Mouse (Mus musculus): ENCODE measurements around the gene Cdk19. TPM values are rescaled to one million over a fixed set of nuclear protein-coding genes. Genes with fewer than 3 reads are reported as not detected.

The Cdk19 gene
- polyA plus RNA-seq, 1 experiment from 2014 or later = 12.0 TPM

- ATAC-seq (ENCODE audit: low FRiP score, low read depth) = no peak
- Histone ChIP-seq H3K4me1 (no peaks in the 10 kb centered on the region), H3K36me3 (peaks cover 38% of the 10 kb centered on the region), H3K27ac (replicated peaks) (no peak overlapping the region), H3K4me2 (replicated peaks) (no peak overlapping the region), H3K9ac (replicated peaks) (no peak overlapping the region), H3K4me3 (no peak overlapping the region), H3K9me3 (no peaks in the 10 kb centered on the region), H3K27me3 (no peaks in the 10 kb centered on the region)
- 100% methylated on average over 1 of the region's 1 CpGs for WGBS
These were observed 139.9 kb downstream of the Cdk19 start for GRCm38 (mm10) chr10:40479216-40479615.

GRCm38 (mm10) chr10:40479621-40480193 lies 140.3 kb downstream of the Cdk19 start:
- Histone ChIP-seq H3K27ac (replicated peaks) (no peak overlapping the region), H3K27me3 (no peaks in the 10 kb centered on the region), H3K4me3 (no peak overlapping the region), H3K9ac (replicated peaks) (no peak overlapping the region), H3K4me2 (replicated peaks) (no peak overlapping the region), H3K9me3 (no peaks in the 10 kb centered on the region), H3K4me1 (no peaks in the 10 kb centered on the region), H3K36me3 (peaks cover 38% of the 10 kb centered on the region)
- WGBS = 72% methylated on average over 8 of the region's 8 CpGs
- no peak for ATAC-seq (ENCODE audit: low FRiP score, low read depth)

GRCm38 (mm10) chr10:40481534-40481933 lies 142.2 kb downstream of the Cdk19 start:
- H3K9me3 ChIP-seq = no peaks in the 10 kb centered on the region
- ATAC-seq (ENCODE audit: low FRiP score, low read depth) = no peak
- H3K4me3 ChIP-seq = no peak overlapping the region
- H3K4me2 ChIP-seq (replicated peaks) = no peak overlapping the region
- no peak overlapping the region for H3K9ac ChIP-seq (replicated peaks)
- no peaks in the 10 kb centered on the region for H3K4me1 ChIP-seq
- H3K27ac ChIP-seq (replicated peaks) = no peak overlapping the region
- WGBS = 88% methylated on average over 3 of the region's 3 CpGs
- peaks cover 30% of the 10 kb centered on the region for H3K36me3 ChIP-seq
- no peaks in the 10 kb centered on the region for H3K27me3 ChIP-seq

DNA sequence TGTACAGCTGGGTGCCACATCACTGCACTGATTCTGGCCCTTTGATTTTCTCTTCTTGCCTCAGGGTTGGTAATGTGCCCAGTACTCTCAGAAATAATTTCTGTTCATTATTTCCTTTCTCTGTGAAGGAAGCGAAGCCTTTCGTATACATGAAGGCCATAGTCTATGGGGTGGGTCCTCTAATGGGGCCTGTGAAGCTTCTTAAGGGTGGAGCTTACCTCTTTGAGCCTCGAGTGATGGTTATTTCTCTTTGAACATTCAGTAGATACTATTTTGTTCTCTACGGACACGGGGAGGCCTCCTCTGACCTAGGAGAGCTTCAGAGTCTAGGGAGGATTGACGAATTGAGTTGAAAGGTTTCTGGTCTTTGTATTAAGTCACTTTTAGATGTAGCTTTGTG lies 142.9 kb downstream of the Cdk19 start:
- H3K36me3 ChIP-seq = peaks cover 26% of the 10 kb centered on the region
- 92% methylated on average over 6 of the region's 6 CpGs for WGBS
- H3K27ac ChIP-seq (replicated peaks) = no peak overlapping the region
- no peaks in the 10 kb centered on the region for H3K4me1 ChIP-seq
- ATAC-seq (ENCODE audit: low FRiP score, low read depth) = no peak
- no peak overlapping the region for H3K9ac ChIP-seq (replicated peaks)
- H3K27me3 ChIP-seq = no peaks in the 10 kb centered on the region
- no peaks in the 10 kb centered on the region for H3K9me3 ChIP-seq
- H3K4me2 ChIP-seq (replicated peaks) = no peak overlapping the region
- no peak overlapping the region for H3K4me3 ChIP-seq

- H3K9ac ChIP-seq (replicated peaks) = no peak overlapping the region
These were observed 149.9 kb downstream of the Cdk19 start for GRCm38 (mm10) chr10:40489086-40489796.

GRCm38 (mm10) chr10:40491131-40491530 lies 151.8 kb downstream of the Cdk19 start:
- Histone ChIP-seq H3K4me1 (no peaks in the 10 kb centered on the region), H3K9ac (replicated peaks) (no peak overlapping the region), H3K27me3 (no peaks in the 10 kb centered on the region), H3K4me3 (no peak overlapping the region), H3K36me3 (no peaks in the 10 kb centered on the region), H3K27ac (replicated peaks) (no peak overlapping the region), H3K9me3 (no peaks in the 10 kb centered on the region), H3K4me2 (replicated peaks) (no peak overlapping the region)
- no peak for ATAC-seq (ENCODE audit: low FRiP score, low read depth)
- WGBS = 92% methylated on average over 7 of the region's 7 CpGs

More at GRCm38 (mm10) chr10:40489086-40489796, 149.9 kb downstream of the Cdk19 start:
- no peak overlapping the region for H3K4me2 ChIP-seq (replicated peaks)
- no peak overlapping the region for H3K4me3 ChIP-seq
- WGBS = 87% methylated on average over 6 of the region's 6 CpGs
- H3K27ac ChIP-seq (replicated peaks) = no peak overlapping the region
- ATAC-seq (ENCODE audit: low FRiP score, low read depth) = no peak
- no peaks in the 10 kb centered on the region for H3K9me3 ChIP-seq
- no peaks in the 10 kb centered on the region for H3K36me3 ChIP-seq
- H3K4me1 ChIP-seq = no peaks in the 10 kb centered on the region
- no peaks in the 10 kb centered on the region for H3K27me3 ChIP-seq

- WGBS = 75% methylated on average over 10 of the region's 10 CpGs
- no peak overlapping the region for H3K27ac ChIP-seq (replicated peaks)
- H3K4me2 ChIP-seq (replicated peaks) = no peak overlapping the region
- no peak for ATAC-seq (ENCODE audit: low FRiP score, low read depth)
- no peaks in the 10 kb centered on the region for H3K27me3 ChIP-seq
- H3K9me3 ChIP-seq = no peaks in the 10 kb centered on the region
- H3K36me3 ChIP-seq = no peaks in the 10 kb centered on the region
- H3K9ac ChIP-seq (replicated peaks) = no peak overlapping the region
- H3K4me1 ChIP-seq = no peaks in the 10 kb centered on the region
- no peak overlapping the region for H3K4me3 ChIP-seq
These were observed 152.4 kb downstream of the Cdk19 start for GRCm38 (mm10) chr10:40491748-40492147.

GRCm38 (mm10) chr10:40494181-40495162 lies 155.1 kb downstream of the Cdk19 start:
- Histone ChIP-seq H3K27ac (replicated peaks) (no peak overlapping the region), H3K36me3 (no peaks in the 10 kb centered on the region), H3K9ac (replicated peaks) (no peak overlapping the region), H3K4me2 (replicated peaks) (no peak overlapping the region), H3K4me3 (no peak overlapping the region), H3K4me1 (no peaks in the 10 kb centered on the region), H3K27me3 (no peaks in the 10 kb centered on the region), H3K9me3 (no peaks in the 10 kb centered on the region)
- 82% methylated on average over 9 of the region's 9 CpGs for whole genome bisulfite sequencing
- ATAC-seq (ENCODE audit: low FRiP score, low read depth) = no peak

- H3K4me1 ChIP-seq = peaks cover 7% of the 10 kb centered on the region
- no peak overlapping the region for H3K4me2 ChIP-seq (replicated peaks)
- no peak for ATAC-seq (ENCODE audit: low FRiP score, low read depth)
- H3K27me3 ChIP-seq = no peaks in the 10 kb centered on the region
- no peak overlapping the region for H3K27ac ChIP-seq (replicated peaks)
- no peaks in the 10 kb centered on the region for H3K36me3 ChIP-seq
- WGBS = 71% methylated on average over 9 of the region's 9 CpGs
- no peak overlapping the region for H3K4me3 ChIP-seq
- no peak overlapping the region for H3K9ac ChIP-seq (replicated peaks)
- H3K9me3 ChIP-seq = no peaks in the 10 kb centered on the region
These were observed 158.1 kb downstream of the Cdk19 start for GRCm38 (mm10) chr10:40497301-40498041.

DNA sequence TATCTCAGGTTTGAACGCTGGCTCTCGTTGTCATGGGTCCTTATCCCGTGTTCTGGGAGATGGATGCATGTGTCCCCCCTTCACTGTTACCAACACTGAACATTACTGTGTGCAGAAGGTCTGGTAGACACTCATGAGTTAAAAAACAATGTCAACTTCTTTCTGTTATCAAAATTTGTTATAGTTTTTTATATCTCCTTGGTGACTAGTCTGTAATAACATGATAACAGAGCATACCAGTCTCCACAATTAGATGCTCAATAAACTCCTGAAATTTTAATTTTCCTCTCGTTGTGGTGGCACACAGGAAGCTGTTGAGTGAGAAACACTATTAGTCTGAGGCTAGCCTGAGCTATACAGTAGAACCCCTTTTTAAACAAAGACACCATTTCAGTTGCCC lies 159.1 kb downstream of the Cdk19 start:
- WGBS = 88% methylated on average over 4 of the region's 4 CpGs
- Histone ChIP-seq H3K4me3 (no peak overlapping the region), H3K4me1 (peaks cover 7% of the 10 kb centered on the region), H3K27ac (replicated peaks) (no peak overlapping the region), H3K4me2 (replicated peaks) (no peak overlapping the region), H3K36me3 (no peaks in the 10 kb centered on the region), H3K9ac (replicated peaks) (no peak overlapping the region), H3K9me3 (no peaks in the 10 kb centered on the region), H3K27me3 (no peaks in the 10 kb centered on the region)
- no peak for ATAC-seq (ENCODE audit: low FRiP score, low read depth)

DNA sequence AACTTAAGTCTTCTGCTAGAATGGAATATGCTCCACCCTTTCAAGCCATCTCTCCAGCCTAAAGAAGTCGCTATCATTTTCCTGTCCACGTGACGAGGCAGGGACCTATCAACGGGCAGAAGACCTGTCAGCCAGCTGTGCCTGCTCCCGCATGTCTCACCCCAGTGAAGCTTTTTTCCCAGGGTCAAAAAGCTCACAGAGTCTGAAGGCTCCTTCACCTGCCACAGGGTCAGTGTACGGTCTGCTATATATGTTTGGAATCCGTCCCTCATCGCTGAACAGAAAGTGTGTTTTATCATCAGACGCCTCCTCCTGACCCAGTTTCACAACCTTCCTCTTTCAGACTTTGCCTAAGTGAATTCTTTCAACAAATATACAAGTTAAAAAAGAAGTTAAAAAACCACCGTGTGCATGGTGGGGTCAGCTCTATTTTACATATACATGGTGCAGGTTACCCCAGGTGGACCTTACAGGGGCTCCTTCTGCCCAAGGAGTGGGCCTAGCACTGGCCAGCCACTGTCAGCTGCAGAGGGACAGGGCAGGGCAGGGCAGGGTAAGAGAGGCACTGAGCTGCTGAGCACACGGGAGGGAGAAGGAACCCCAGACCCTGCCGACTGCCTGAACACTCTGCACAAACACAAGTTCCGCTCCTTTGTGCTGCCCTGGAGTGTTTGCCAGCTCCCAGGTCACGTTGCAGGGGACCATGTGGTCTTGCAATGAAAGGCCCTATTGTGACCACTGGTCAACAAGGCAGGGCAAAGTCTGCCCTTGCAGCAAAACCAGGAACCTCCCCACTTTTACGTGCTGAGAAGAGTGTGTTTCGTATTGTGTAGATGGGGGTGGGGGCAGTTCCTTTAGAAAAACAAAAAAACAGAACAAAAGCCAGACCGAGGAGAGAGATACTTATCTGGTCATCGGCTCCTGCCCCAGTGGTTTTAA lies 160.2 kb downstream of the Cdk19 start:
- 51% methylated on average over 18 of the region's 18 CpGs for WGBS
- Histone ChIP-seq H3K9ac (replicated peaks) (no peak overlapping the region; the same call in 1 of the 2 replicates), H3K4me1 (peaks cover 7% of the 10 kb centered on the region), H3K27ac (replicated peaks) (no peak overlapping the region), H3K4me2 (replicated peaks) (peak overlapping the region; percentile 23; the same call in 1 of the 2 replicates), H3K9me3 (no peaks in the 10 kb centered on the region), H3K36me3 (no peaks in the 10 kb centered on the region), H3K4me3 (no peak overlapping the region), H3K27me3 (no peaks in the 10 kb centered on the region)
- ATAC-seq (ENCODE audit: low FRiP score, low read depth) = peak; percentile 38
